Mouse (Mus musculus): ENCODE results near the gene Mtap.

GRCm38 (mm10) chr4:89177514-89178307, 40.8 kb downstream of the Mtap start:
- TF ChIP-seq CTCF (IDR thresholded peaks at IDR 0.05) (no peak), POLR2A (IDR thresholded peaks at IDR 0.05; ENCODE audit: insufficient read depth, low read depth, low read length) (no peak)
